Mouse (Mus musculus): ENCODE data around the gene Pom121. TPM values are rescaled to one million over a fixed set of nuclear protein-coding genes. Genes with fewer than 3 reads are reported as not detected.

The Pom121 gene
- polyA plus RNA-seq, 1 experiment from 2014 or later, result 20.9 TPM

DNA sequence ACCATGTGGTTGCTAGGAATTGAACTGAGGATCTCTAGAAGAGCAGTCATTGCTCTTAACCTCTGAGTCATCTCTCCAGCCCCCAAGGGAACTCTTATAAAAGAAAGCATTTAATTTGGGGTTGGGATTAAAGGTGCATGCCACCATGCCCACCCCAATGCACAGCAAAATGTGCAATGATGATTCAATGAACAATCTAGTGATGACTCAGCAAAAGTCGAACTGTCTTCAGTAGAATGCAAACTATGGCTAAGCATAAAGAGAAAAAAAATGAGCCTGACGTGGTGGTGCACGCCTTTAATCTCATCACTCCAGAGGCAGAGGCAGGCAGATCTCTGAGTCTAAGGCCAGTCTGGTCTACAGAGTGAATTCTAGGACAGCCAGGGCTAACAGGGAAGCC, 31.8 kb downstream of the Pom121 start:
- no peaks in the 10 kb centered on the region for H3K36me3 ChIP-seq

DNA sequence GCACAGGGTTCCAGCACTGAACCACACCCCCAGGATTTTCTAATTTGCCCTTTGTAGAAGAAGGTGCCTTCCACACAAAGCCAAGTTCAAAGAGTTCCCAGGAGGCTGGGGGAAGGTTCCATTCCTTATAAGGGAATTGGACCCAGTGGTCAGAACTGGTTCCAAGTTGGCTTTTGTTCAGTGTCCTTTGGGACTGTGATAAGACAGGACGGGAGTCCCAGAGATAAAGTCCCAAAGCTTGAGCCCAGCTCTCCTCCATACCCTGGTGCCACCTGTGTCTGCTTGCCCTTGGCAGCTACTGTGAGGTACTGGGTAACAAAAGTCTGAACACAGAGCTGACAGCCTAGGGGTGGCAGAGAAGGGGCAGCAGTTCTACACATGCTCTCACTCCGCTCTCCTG, 34.6 kb downstream of the Pom121 start:
- Histone ChIP-seq H3K9me3 (peaks cover 3% of the 10 kb centered on the region), H3K4me1 (replicated peaks) (peaks cover 4% of the 10 kb centered on the region; the same call in 1 of the 2 replicates), H3K27ac (no peak overlapping the region), H3K27me3 (ENCODE audit: insufficient read depth, poor library complexity, severe bottlenecking) (no peaks in the 10 kb centered on the region), H3K36me3 (no peaks in the 10 kb centered on the region), H3K4me3 (no peak overlapping the region)
- 92% methylated on average over 2 of the region's 2 CpGs for WGBS
- DNase-seq (ENCODE audit: low spot score), result no peak

More for the DNA sequence above, 31.8 kb downstream of the Pom121 start:
- no peak for DNase-seq (ENCODE audit: low spot score)
- Histone ChIP-seq H3K27ac (no peak overlapping the region), H3K4me3 (no peak overlapping the region), H3K4me1 (replicated peaks) (peaks cover 4% of the 10 kb centered on the region; the same call in 1 of the 2 replicates), H3K9me3 (peaks cover 2% of the 10 kb centered on the region), H3K27me3 (ENCODE audit: insufficient read depth, poor library complexity, severe bottlenecking) (no peaks in the 10 kb centered on the region)
- 90% methylated on average over 3 of the region's 3 CpGs for WGBS

DNA sequence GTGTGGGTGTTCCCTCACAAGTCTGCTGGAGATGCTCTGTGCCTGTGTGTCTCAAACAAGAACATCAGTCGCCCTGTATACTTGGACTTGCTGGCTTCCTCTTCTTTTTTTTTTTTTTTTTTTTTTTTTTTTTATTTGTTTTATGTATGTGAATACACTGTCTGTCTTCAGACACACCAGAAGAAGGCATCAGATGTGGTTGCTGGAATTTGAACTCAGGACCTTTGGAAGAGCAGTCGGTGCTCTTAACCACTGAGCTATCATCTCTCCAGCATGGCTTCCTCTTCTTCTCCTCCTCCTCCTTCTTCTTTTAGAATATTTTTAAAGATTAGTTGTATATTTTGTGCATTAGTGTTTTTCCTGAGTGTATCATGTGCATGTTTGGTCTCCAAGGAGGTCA, 36.8 kb downstream of the Pom121 start:
- H3K9me3 ChIP-seq, result peaks cover 3% of the 10 kb centered on the region
- no peaks in the 10 kb centered on the region for H3K36me3 ChIP-seq
- H3K4me1 ChIP-seq (replicated peaks), result no peaks in the 10 kb centered on the region; the same call in 1 of the 2 replicates
- H3K27ac ChIP-seq, result no peak overlapping the region
- no peak for DNase-seq (ENCODE audit: low spot score)
- 82% methylated on average over 2 of the region's 2 CpGs for WGBS
- peaks cover 14% of the 10 kb centered on the region for H3K27me3 ChIP-seq (ENCODE audit: insufficient read depth, poor library complexity, severe bottlenecking)
- no peak overlapping the region for H3K4me3 ChIP-seq

DNA sequence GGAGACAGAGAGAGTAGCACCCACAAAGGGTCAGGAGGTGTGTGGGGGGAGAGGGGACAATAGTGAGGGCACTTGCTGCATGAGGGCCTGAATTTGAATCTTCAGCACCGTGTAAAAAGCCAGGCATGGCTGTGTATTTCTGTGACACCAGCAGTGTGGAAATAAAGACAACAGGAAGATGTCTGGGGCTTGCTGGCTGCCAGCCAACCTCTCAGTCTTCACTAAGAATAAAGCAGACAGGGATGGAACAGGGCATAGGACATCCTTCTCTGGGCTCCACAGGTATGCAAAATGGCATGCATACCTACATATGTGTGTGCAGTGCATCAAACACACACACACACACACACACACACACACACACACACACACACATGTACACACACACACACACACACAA, 38.3 kb downstream of the Pom121 start:
- whole genome bisulfite sequencing, result 86% methylated on average over 1 of the region's 1 CpGs
- no peak for DNase-seq (ENCODE audit: low spot score)
- no peaks in the 10 kb centered on the region for H3K36me3 ChIP-seq
- H3K27me3 ChIP-seq (ENCODE audit: insufficient read depth, poor library complexity, severe bottlenecking), result peaks cover 18% of the 10 kb centered on the region
- H3K4me3 ChIP-seq, result no peak overlapping the region
- H3K27ac ChIP-seq, result no peak overlapping the region
- H3K4me1 ChIP-seq (replicated peaks), result no peaks in the 10 kb centered on the region; the same call in 1 of the 2 replicates
- peaks cover 3% of the 10 kb centered on the region for H3K9me3 ChIP-seq

DNA sequence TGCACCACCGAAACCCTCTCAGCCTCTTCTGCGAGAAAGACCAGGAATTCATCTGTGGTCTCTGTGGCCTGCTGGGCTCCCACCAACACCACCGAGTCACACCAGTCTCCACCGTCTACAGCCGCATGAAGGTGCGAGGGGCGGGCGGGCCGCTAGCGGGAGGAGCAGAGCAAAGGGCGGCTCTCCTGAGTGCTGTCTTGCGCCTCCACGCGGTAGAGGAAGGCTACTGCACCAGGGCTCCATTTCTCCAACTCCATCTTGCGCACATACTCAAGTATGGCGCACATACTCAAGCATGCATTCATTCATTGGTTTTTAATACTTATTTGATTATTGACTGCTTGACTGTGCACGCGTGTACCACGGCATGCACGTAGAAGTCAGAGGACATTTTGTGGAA, 40.8 kb downstream of the Pom121 start:
- Histone ChIP-seq H3K36me3 (no peaks in the 10 kb centered on the region), H3K9me3 (peaks cover 9% of the 10 kb centered on the region), H3K27ac (no peak overlapping the region), H3K4me1 (replicated peaks) (no peaks in the 10 kb centered on the region; the same call in 1 of the 2 replicates), H3K4me3 (peak overlapping the region; percentile 21; the same call in 1 of the 2 replicates), H3K27me3 (ENCODE audit: insufficient read depth, poor library complexity, severe bottlenecking) (peaks cover 18% of the 10 kb centered on the region)
- WGBS, result 17% methylated on average over 20 of the region's 20 CpGs
- peak; percentile 47 for DNase-seq (ENCODE audit: low spot score)

DNA sequence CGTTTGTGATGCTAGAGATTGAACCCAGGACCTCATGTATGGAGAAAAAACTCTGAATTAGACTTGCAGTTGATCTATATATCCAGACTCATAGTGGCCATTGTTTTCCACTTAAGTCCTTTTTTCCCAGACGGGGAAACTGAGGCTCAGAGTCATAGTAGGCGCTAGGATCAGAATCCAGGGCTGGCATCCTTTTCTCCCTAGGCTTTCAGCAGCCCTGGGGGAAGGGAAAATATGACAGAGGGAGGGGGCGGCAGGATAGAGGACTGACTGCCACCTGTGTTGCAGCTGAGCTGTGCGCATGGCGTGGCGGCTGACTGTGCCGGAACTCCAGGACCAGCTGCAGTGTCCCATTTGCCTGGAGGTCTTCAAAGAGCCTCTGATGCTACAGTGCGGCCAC, 41.4 kb downstream of the Pom121 start, which contains the start of gene Trim50:
Gene Trim50 (plus strand): TSS at position 301 of the 400 bp plus-strand sequence.
- Histone ChIP-seq H3K27ac (no peak within 1 kb of the TSS), H3K9me3 (peaks cover 9% of the 10 kb centered on the region), H3K27me3 (ENCODE audit: insufficient read depth, poor library complexity, severe bottlenecking) (peaks cover 18% of the 10 kb centered on the region), H3K4me1 (replicated peaks) (no peaks in the 10 kb centered on the region; the same call in 1 of the 2 replicates), H3K4me3 (peak within 1 kb of the TSS; percentile 21; the same call in 1 of the 2 replicates), H3K36me3 (no peaks in the 10 kb centered on the region)
- DNase-seq (ENCODE audit: low spot score), result no peak
- 62% methylated on average over 9 of the region's 9 CpGs for WGBS

DNA sequence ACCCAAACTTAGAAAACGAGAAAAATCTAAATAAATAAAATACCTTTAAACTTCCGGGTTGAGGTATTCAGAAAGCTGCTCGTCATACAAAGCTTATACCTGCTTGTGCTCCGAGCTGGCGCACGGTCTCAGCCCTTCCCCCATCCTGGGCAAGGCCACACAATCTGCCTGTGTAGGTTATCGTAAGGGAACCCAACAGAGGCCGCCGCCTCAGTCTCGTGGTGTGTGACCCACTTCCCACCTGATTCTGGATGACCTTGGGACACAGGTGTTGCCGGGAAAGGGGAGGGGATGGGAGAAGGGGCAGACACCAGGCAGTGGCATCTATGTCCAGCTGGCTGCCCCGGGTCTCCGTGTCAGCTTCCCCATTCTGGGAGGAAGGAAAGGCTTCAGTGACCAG, 42.7 kb downstream of the Pom121 start:
- H3K27ac ChIP-seq, result no peak overlapping the region
- 88% methylated on average over 13 of the region's 13 CpGs for WGBS
- no peaks in the 10 kb centered on the region for H3K36me3 ChIP-seq
- peaks cover 6% of the 10 kb centered on the region; the same call in 1 of the 2 replicates for H3K9me3 ChIP-seq
- no peak overlapping the region for H3K4me3 ChIP-seq
- DNase-seq (ENCODE audit: low spot score), result no peak
- H3K4me1 ChIP-seq (replicated peaks), result no peaks in the 10 kb centered on the region; the same call in 1 of the 2 replicates
- H3K27me3 ChIP-seq (ENCODE audit: insufficient read depth, poor library complexity, severe bottlenecking), result peaks cover 18% of the 10 kb centered on the region

DNA sequence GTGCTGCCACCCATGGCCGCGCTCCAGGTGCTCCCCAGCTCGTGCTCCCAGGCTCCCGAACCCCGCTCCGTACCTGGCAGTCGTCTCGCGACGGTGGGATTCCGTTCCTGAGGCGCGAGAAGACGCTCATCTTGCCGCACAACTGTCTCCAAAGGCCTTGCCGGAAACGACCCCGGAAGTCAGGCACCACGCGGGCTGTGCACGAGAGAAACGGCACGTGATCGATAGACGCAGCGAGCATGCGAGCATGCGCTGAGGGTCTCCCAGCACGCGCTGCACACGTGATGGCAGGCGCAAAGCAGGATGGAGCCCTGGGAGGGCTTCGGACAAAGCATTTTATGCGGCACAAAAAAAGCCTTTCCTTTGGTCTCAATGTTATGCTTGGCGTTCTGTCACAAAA, 44.5 kb downstream of the Pom121 start, which contains the start of gene Fkbp6:
Gene Fkbp6 (minus strand): TSS at position 183 of the 400 bp plus-strand sequence.
- Histone ChIP-seq H3K4me1 (replicated peaks) (no peaks in the 10 kb centered on the region; the same call in 1 of the 2 replicates), H3K27me3 (ENCODE audit: insufficient read depth, poor library complexity, severe bottlenecking) (peaks cover 18% of the 10 kb centered on the region), H3K27ac (no peak within 1 kb of the TSS), H3K4me3 (no peak within 1 kb of the TSS), H3K36me3 (no peaks in the 10 kb centered on the region), H3K9me3 (peaks cover 6% of the 10 kb centered on the region; the same call in 1 of the 2 replicates)
- WGBS, result 89% methylated on average over 35 of the region's 35 CpGs
- DNase-seq (ENCODE audit: low spot score), result no peak

DNA sequence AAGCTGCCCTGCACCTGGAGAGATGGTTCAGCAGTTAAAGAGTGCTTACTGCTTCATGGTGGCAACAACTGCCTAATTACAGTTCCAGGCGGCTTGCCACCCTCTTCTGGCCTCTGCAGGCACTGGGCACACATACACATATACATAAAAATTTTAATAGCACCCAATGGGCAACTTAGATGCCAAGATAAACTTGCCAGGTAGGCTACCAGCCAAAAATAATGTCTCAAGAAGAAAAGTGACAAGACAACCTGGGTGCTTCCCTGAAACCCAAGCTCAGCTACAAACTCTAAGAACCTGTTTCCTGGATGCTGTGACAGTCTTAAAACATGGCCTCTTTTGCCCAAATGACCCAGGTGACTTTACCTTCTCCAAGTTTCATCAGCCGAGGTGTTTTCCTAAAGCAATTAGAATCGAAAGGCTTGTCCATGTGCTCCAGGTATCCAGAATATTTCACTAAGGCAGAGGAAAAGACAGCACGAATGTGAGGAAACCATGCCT, 46.8 kb downstream of the Pom121 start:
- no peak overlapping the region for H3K27ac ChIP-seq
- no peaks in the 10 kb centered on the region for H3K4me1 ChIP-seq (replicated peaks)
- DNase-seq (ENCODE audit: low spot score), result no peak
- no peak overlapping the region for H3K4me3 ChIP-seq
- 76% methylated on average over 4 of the region's 4 CpGs for WGBS
- no peaks in the 10 kb centered on the region for H3K36me3 ChIP-seq
- H3K27me3 ChIP-seq (ENCODE audit: insufficient read depth, poor library complexity, severe bottlenecking), result 0 out of 2 replicates have a peak, but pooled peaks cover 4% of the 10 kb centered on the region
- H3K9me3 ChIP-seq, result peaks cover 6% of the 10 kb centered on the region; the same call in 1 of the 2 replicates

DNA sequence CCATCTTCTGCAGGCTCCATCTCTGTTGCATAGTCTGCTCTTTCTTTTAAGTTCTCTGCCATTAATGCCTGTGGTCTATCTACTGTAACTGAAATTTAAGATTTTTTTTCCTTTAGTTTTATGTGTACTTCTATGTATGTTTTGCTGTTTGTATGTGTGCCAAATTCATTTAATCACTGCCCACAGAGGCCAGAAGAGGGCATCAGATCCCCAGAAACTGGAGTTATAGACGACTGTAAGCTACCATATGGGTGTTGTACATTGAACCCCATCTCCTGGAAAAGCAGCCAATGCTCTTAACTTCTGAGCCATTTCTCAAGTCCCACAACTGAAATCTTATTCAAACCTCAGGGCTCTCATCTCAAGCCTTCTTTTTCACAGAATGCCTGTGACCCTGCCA, 47.9 kb downstream of the Pom121 start:
- no peak overlapping the region for H3K27ac ChIP-seq
- no peak overlapping the region for H3K4me3 ChIP-seq
- H3K9me3 ChIP-seq, result peaks cover 6% of the 10 kb centered on the region; the same call in 1 of the 2 replicates
- no peaks in the 10 kb centered on the region for H3K4me1 ChIP-seq (replicated peaks)
- H3K27me3 ChIP-seq (ENCODE audit: insufficient read depth, poor library complexity, severe bottlenecking), result no peaks in the 10 kb centered on the region
- DNase-seq (ENCODE audit: low spot score), result no peak
- no peaks in the 10 kb centered on the region for H3K36me3 ChIP-seq
- 41% methylated on average over 1 of the region's 1 CpGs for whole genome bisulfite sequencing

DNA sequence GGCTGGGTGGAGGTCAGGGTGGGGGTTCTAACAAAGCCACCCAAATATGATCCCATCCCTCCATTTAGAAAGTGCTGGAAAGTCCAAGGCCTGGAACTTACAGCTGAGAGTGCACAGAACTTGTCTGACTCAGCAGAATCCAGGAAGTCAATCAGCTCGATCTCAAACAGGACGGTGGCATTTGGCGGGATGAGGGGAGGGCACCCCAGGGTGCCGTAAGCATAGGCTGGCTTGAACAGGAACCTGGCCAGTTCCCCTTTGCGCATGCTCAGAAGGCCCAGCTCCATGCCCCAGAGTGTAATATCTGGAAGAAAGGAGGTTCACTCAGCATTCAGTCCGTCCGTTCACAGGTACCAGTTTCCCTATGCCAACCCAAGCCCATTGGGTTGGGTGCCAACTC, 48.4 kb downstream of the Pom121 start:
- H3K36me3 ChIP-seq, result no peaks in the 10 kb centered on the region

DNA sequence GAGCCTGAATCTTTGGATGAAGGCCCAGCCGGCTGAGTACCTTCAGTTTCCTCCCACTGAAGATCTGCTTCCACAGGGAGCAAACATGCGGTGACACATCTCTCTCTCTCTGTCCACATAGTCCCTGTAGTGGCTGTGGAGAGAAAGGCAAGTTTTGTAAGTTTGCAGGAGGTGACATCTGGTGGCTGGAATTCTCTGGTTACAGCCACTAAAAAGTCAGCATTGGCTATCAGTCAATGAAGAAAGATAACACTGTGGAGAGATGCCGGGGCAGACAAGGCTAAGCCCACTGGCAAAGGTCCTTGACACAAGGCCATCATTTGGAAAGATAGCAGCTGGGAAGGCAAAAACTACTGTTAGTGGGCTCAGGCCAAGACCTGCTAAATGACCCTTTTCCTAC, 56.8 kb downstream of the Pom121 start:
- Histone ChIP-seq H3K27ac (no peak overlapping the region), H3K9me3 (no peaks in the 10 kb centered on the region), H3K4me3 (no peak overlapping the region), H3K4me1 (replicated peaks) (no peaks in the 10 kb centered on the region), H3K36me3 (no peaks in the 10 kb centered on the region), H3K27me3 (ENCODE audit: insufficient read depth, poor library complexity, severe bottlenecking) (no peaks in the 10 kb centered on the region)
- 76% methylated on average over 3 of the region's 3 CpGs for WGBS
- DNase-seq (ENCODE audit: low spot score), result no peak

More for the DNA sequence above, 48.4 kb downstream of the Pom121 start:
- Histone ChIP-seq H3K4me3 (no peak overlapping the region), H3K9me3 (peaks cover 6% of the 10 kb centered on the region; the same call in 1 of the 2 replicates), H3K27ac (no peak overlapping the region), H3K27me3 (ENCODE audit: insufficient read depth, poor library complexity, severe bottlenecking) (no peaks in the 10 kb centered on the region), H3K4me1 (replicated peaks) (no peaks in the 10 kb centered on the region)
- WGBS, result 76% methylated on average over 7 of the region's 7 CpGs
- DNase-seq (ENCODE audit: low spot score), result no peak

DNA sequence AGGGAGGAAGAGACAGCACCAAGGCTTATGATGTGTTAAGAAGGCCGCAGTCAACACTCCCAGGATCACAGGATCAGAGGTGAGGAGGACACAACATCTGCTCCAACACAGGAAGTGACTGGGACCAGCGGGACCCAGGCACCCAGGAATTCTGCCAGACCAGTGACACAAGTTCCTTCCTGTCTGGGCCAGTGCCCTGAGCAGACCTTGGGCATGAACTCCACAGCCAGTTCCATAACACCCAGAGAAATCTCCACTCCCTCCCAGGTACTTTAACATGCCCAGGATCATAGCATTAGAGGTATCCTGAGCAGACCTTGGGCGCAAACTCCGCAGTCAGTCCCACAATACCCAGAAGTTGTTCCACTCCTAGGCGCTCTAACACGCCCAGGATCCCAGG, 63.2 kb downstream of the Pom121 start:
- WGBS, result 88% methylated on average over 6 of the region's 6 CpGs

More for the DNA sequence above, 63.2 kb downstream of the Pom121 start:
- Histone ChIP-seq H3K4me3 (no peak overlapping the region), H3K27ac (no peak overlapping the region), H3K36me3 (no peaks in the 10 kb centered on the region), H3K9me3 (no peaks in the 10 kb centered on the region), H3K27me3 (ENCODE audit: insufficient read depth, poor library complexity, severe bottlenecking) (no peaks in the 10 kb centered on the region), H3K4me1 (replicated peaks) (peaks cover 7% of the 10 kb centered on the region)
- DNase-seq (ENCODE audit: low spot score), result peak; percentile 1

Data from hindbrain, embryonic 10.5 days (tissue).